Mouse (Mus musculus) adrenal gland, postnatal 4 days (tissue): Measurements from ENCODE around the gene Pdp2. TPM values are rescaled to one million over a fixed set of nuclear protein-coding genes. Genes with fewer than 3 reads are reported as not detected.

Experiments used
- DNase-seq, 2 experiments: peaks; one replicate each; pipeline ENCODE4 v3.0.0; 2021 to 2022; ENCODE audit warnings: low spot score in 2 of 2, mixed read lengths in 2 of 2
- total RNA-seq, 2 experiments: library from RNA; stranded (reverse); gene quantifications; 2 replicates each; pipeline ENCODE4 v1.2.3; 2021

Gene Pdp2
- total RNA-seq, 2 experiments from 2014 or later, result 17.0 to 17.6 TPM

DNA sequence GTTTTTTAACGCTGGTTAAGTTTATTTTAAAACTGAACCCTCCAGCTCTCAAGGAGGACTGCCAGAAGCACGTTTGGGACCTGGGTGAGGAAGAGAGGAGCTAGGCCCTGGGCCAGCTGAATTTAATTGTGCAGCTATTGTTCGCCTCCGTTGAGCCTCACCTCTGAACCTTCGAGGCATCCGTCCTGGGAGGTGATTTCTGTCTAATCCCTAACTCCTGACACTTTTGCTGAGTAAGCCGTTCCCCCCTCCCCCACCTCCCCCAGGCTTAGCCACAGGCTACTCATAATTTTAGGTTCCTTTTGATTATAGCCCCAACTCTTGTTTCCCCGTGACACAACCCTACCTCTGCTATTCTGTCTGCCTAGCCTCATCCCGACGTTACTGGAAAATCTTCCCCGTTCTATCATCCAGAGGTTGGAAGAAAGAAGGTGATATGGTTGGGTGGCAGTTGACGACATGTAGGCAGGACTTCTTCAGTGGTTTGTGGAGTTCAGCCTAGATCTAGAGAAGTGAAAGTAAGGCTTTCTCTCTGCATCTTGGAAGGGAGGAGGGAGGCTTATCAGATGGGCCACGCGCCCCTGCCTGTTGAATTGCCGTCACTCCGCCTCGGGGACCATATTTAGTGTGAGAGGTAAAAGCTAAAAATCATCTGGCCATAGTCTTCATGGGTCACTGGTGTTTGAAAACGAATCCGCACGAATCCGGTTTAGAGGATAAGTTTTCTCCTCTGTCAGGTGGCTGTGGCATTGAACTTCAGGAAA, 4.7 kb downstream of the Pdp2 start:
- no peak for DNase-seq

DNA sequence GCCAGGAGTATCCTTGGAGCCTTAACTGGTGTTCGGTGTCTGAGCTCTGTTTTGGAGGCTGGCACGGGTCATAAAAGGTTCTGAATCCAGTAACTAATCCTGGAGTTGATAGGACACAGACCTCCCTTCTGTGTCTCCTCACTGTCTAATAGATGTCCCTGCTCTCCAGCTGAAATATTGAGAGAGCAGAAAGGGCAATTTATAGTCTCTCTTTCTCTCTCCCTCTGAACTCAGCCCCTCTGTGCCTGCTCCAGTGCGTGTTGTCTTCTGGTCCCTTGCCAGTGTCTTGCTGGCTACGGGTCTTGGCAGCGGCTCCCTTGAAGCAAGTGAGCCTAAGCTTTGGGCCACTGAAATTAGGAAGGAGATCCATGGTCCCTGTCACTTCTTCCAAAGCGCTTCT, 6.4 kb downstream of the Pdp2 start:
- DNase-seq, result no peak

DNA sequence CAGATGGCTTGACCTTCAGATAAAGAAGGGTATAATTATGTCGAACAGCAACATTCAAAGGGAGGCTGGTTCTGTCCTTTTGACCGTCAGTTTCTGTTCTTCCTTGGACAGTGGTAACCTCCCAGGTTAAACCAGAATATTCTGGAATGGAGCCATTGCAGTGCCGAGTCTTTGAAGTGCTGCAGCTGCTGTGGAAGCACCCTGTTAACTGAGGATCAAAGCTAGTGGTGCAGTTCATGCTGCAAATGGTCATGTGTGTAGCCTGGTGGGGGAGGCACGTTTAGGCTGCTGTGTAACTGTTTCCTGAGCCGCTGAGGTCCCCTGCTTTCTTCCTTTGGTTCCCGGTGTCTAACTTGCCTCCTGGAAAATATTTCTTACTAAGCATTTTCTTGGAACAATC, 7.2 kb downstream of the Pdp2 start:
- no peak for DNase-seq

DNA sequence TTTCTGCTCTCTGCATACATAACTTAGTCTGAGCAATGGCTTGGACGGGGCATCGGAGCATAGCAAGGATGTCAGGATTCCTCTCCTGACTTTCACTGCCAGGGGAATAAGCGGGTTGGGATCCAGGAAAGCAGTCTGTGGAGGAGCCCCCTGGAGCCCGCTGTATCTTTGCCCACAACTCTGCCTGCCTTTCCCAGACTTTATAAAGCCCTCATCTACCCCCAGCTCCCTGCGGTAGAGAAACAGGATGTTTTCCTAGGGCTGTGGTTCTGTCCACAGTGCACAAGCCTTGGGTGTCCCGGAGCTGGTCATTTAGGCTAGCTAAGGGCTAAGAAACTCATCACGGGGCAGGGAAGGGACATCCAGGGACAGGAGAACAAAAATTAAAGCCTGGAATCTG, 10.1 kb downstream of the Pdp2 start:
- no peak for DNase-seq

- DNase-seq, result no peak
Measured at GRCm38 (mm10) chr8:104601941-104602371, 10.7 kb downstream of the Pdp2 start.

- peak; percentile 28 to 62 for DNase-seq
Measured at GRCm38 (mm10) chr8:104602468-104603244, 11.4 kb downstream of the Pdp2 start.

DNA sequence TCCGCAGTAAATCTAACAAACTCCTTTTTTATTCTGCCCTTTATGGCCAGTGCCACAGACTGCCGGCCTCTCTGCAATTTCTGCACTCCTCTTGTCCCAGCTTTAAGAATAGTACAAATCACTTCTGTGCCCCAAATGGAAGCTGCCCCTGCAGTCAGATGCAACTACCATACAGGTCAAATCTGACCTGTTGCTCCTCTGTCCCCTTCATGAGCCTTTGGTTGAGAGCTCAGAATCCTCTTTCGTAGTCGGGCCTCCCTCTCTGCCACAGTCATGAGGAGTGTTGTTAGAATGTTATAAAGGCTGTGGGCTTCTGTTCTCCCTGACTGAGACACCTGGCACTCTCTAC, 12.0 kb downstream of the Pdp2 start:
- DNase-seq, result no peak

DNA sequence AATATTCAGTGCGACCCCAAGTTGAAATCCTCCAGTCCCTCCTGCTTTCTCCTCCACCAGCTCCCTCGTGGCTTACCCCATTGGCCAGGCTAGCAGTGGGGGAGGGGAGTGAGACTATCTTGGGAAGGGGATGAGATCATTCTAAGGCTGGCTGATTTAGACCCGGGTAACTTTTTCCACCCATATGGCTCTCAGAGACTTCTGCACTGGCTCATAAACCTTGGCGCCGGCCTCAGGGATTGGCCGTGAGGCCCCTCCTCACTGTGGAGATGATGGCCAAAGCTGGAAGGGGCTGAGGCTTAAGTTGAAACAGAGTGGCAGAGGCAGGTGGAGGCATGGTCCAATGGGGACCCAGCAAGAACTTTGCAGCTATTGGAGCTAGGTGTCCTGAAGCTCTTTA, 15.1 kb downstream of the Pdp2 start:
- DNase-seq, result no peak

DNA sequence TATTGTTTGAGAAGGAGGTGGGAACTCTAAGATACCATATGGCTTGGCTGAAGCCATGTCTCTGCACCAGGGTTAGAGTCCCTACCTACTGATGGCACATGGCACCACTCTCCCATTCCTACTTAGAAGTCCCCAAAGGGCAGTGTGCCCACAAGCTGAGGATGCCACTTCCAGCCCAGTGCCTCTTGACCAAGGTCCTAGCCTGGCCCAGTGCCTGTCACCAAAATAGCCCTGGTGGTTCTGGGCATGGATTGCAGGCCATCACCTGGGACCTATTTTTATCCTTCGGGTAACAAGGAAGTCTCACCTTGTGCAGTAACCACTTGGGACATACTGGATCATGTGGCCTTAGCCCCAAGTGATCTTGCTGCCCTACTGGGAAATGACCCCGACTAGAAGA, 16.7 kb downstream of the Pdp2 start:
- DNase-seq, result no peak

- no peak for DNase-seq
Measured at GRCm38 (mm10) chr8:104609222-104609621, 18.0 kb downstream of the Pdp2 start.

- no peak for DNase-seq
Measured at GRCm38 (mm10) chr8:104610185-104610766, 19.0 kb downstream of the Pdp2 start.

GRCm38 (mm10) chr8:104611613-104612012, 20.4 kb downstream of the Pdp2 start:
- no peak for DNase-seq

DNA sequence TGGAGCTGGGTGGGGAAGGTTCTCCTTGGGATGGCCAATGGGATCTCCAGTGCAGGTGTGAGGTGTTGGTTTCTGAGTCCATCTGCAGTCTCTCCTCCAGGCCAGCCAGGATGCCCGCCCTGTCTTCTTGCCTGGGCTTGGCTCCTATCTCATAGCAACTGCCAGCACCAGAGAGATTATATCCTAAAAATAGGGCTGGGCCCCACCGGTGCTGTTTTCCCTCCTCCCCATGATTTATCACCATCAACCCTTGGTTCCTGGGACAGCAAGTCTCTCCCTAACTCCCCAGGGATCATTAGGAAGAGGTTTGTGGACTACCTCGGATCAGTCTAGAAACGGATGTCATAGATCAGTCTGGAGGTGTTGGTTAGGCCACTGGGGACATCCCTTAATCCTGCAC, 21.9 kb downstream of the Pdp2 start:
- DNase-seq, result no peak

GRCm38 (mm10) chr8:104620765-104621164, 29.5 kb downstream of the Pdp2 start:
- DNase-seq, result no peak

- no peak for DNase-seq
Measured at GRCm38 (mm10) chr8:104624161-104624560, 32.9 kb downstream of the Pdp2 start, which contains the start of gene Cdh16. Cdh16 (minus strand) TSS chr8:104624396.

GRCm38 (mm10) chr8:104627065-104627740, 36.0 kb downstream of the Pdp2 start:
- DNase-seq, result no peak

DNA sequence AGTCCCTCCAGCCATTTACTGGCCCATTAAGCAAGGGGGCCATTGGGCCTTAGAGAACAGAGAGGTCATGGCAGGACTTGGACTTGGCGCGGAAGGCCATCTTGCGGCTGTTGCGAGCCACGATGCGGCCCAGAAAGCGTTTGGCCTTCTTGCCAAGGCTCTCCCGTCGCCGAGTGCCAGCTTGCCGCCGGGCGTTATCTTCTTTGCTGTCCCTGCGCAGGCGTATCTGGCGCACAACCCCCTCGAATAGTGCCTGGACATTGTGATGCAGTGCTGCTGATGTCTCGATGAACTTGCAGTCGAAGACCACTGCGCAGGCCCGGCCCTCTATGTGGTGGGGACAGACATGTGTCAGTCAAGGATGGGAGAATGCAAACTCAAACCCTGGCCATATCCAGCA, 37.2 kb downstream of the Pdp2 start:
- no peak for DNase-seq

- no peak for DNase-seq
Measured at GRCm38 (mm10) chr8:104629306-104630110, 38.3 kb downstream of the Pdp2 start.

- DNase-seq, result no peak
Measured at GRCm38 (mm10) chr8:104630111-104630479, 38.8 kb downstream of the Pdp2 start.

DNA sequence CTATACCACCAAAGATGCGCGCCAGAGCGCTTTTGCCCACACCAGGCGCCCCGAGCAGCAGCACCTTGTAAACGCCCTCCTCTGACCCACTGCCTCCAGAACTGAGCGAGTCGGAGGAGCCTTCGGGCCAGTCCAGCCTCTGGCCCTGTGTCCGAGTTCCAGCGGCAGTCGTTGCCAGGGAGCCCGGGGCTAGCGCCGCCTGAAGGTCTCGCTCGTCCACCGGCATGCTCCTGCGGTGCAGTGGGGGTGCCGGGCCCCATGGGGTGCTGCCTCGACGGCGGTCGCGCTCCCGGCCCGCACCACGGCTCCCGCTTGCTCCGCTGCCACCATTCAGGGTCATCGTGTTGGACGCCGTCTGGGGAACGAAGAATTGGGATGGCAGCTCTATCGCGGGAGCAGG, 39.3 kb downstream of the Pdp2 start:
- DNase-seq, result no peak
